Mouse (Mus musculus) midbrain, embryonic 13.5 days (tissue): Measurements from ENCODE around the gene Tmem128. TPM values are rescaled to one million over a fixed set of nuclear protein-coding genes. Genes with fewer than 3 reads are reported as not detected.

Source experiments
- ATAC-seq: fragments of 200-750 bp; cut with Nextera tagmentation; 2 replicates; pipeline ENCODE4 v1.8.0; 2017; ENCODE audit warnings: mild to moderate bottlenecking, moderate TSS enrichment, moderate library complexity
- H3K27ac ChIP-seq: fragments of 300-500 bp; sonication (generic); 2 replicates; pipeline ENCODE4 v1.5.1; 2015; ENCODE audit warnings: inconsistent platforms, mild to moderate bottlenecking, moderate library complexity
- H3K27me3 ChIP-seq: fragments of 300-500 bp; sonication (generic); 2 replicates; pipeline ENCODE4 v1.6.1; 2015; ENCODE audit warnings: mild to moderate bottlenecking, inconsistent platforms
- H3K36me3 ChIP-seq: fragments of 300-500 bp; sonication (generic); 2 replicates; pipeline ENCODE4 v1.6.1; 2015; ENCODE audit warnings: mild to moderate bottlenecking, inconsistent platforms
- H3K4me1 ChIP-seq: fragments of 300-500 bp; sonication (generic); replicated peaks from 2 replicates; pipeline ENCODE4 v1.6.1; 2015; ENCODE audit warnings: inconsistent platforms
- H3K4me2 ChIP-seq: fragments of 300-500 bp; sonication (generic); replicated peaks from 2 replicates; pipeline ENCODE4 v1.6.1; 2015; ENCODE audit warnings: moderate library complexity, mild to moderate bottlenecking, inconsistent platforms
- H3K4me3 ChIP-seq: fragments of 300-500 bp; sonication (generic); replicated peaks from 2 replicates; pipeline ENCODE4 v1.5.1; 2015; ENCODE audit warnings: mild to moderate bottlenecking, inconsistent platforms
- H3K9ac ChIP-seq: fragments of 300-500 bp; sonication (generic); replicated peaks from 2 replicates; pipeline ENCODE4 v1.6.1; 2015; ENCODE audit warnings: mild to moderate bottlenecking, inconsistent platforms
- H3K9me3 ChIP-seq: fragments of 300-500 bp; sonication (generic); 2 replicates; pipeline ENCODE4 v1.6.1; 2016; ENCODE audit warnings: mild to moderate bottlenecking, inconsistent platforms
- WGBS: fragments of 180-500 bp; shearing (Covaris S2); methylation state at CpG from one replicate; pipeline ENCODE4 v1.1.7; 2015; 5-methylcytosine and 5-hydroxymethylcytosine counted together
- polyA plus RNA-seq: library from polyadenylated mRNA; unstranded; fragments of >200 nt; fragmentation: Nextera tagmentation; extraction: Ambion mirVana; gene quantifications from 2 replicates; pipeline ENCODE4 v1.2.1, GENCODE M21; 2015

Tmem128 gene
- polyA plus RNA-seq, 1 experiment from 2014 or later = 105 TPM

- Histone ChIP-seq H3K9ac (no peak overlapping the region), H3K4me1 (peaks cover 11% of the 10 kb centered on the region), H3K36me3 (no peaks in the 10 kb centered on the region), H3K27ac (no peak overlapping the region), H3K4me3 (no peak overlapping the region), H3K9me3 (no peaks in the 10 kb centered on the region), H3K4me2 (no peak overlapping the region), H3K27me3 (peaks cover 6% of the 10 kb centered on the region; the same call in 1 of the 2 replicates)
- WGBS = 86% methylated on average over 1 of the region's 1 CpGs
- ATAC-seq = no peak
Observed at GRCm38 (mm10) chr5:38256551-38256950, 3.4 kb upstream of the Tmem128 start.

DNA sequence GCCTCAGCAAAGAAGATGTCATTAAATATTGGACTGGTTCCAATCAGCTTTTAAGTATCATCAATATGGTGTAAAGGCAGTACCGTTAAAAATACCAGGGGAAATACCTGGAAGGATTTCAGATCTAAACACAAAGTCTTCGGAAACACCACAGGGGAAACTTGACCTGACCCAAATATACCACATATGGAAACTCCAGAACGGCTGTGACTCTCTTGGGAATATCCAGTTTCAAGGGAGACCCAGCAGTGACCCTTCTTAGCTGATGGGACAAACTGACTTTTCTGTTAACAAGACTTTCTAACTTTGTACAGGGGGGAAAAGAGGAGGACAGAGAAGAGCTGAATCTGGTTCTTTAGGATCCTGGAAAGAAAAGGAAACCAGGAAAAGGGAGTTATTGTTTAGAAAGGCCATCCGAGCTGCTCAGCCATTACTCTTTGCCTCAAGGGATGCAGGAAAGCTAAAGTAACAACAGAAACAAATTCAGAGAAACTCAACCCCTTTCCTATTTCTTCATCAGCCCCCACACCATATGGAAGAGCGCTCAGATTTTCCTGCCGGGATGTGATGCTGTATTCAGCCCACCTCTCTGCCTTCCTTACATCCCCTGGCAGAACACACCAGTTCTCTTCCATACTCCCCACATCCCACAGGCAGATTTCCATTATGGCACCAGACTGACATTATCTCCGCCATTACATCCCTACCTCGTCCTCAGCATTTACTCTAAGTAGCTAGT, 1.8 kb upstream of the Tmem128 start:
- 90% methylated on average over 8 of the region's 8 CpGs for WGBS
- H3K4me3 ChIP-seq = no peak overlapping the region
- no peak overlapping the region for H3K27ac ChIP-seq
- ATAC-seq = no peak
- no peak overlapping the region for H3K9ac ChIP-seq
- peaks cover 10% of the 10 kb centered on the region for H3K36me3 ChIP-seq
- H3K4me1 ChIP-seq = peaks cover 11% of the 10 kb centered on the region
- H3K9me3 ChIP-seq = no peaks in the 10 kb centered on the region
- peaks cover 6% of the 10 kb centered on the region; the same call in 1 of the 2 replicates for H3K27me3 ChIP-seq
- H3K4me2 ChIP-seq = no peak overlapping the region

DNA sequence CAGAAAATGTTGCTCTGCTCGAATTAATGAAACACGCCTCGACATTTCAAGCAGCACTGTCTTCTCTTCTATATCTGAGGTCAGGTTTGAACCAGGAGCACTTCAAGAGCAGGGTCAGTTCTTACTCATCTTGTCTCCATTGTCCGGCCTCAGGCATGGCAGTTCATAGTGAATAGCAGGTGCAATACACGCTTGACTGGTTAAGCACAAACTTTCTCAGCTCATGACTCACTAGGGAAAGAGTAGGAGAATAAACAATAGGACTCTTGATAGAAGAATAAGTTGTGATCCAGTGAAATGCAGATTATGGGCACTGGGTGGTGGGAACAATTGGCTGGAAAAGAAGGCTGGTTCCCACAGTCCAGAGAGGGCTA, 1.2 kb upstream of the Tmem128 start:
- no peak overlapping the region for H3K4me2 ChIP-seq
- H3K27ac ChIP-seq = no peak overlapping the region
- H3K36me3 ChIP-seq = peaks cover 15% of the 10 kb centered on the region
- WGBS = 86% methylated on average over 5 of the region's 5 CpGs
- ATAC-seq = no peak
- H3K4me3 ChIP-seq = no peak overlapping the region
- H3K27me3 ChIP-seq = peaks cover 6% of the 10 kb centered on the region; the same call in 1 of the 2 replicates
- H3K4me1 ChIP-seq = peaks cover 11% of the 10 kb centered on the region
- no peak overlapping the region for H3K9ac ChIP-seq
- H3K9me3 ChIP-seq = no peaks in the 10 kb centered on the region

- WGBS = 40% methylated on average over 9 of the region's 9 CpGs
- no peak for ATAC-seq
- peaks cover 6% of the 10 kb centered on the region; the same call in 1 of the 2 replicates for H3K27me3 ChIP-seq
- peak overlapping the region; percentile 86 for H3K4me2 ChIP-seq
- peak overlapping the region; percentile 88 for H3K4me3 ChIP-seq
- peak overlapping the region; percentile 86 for H3K27ac ChIP-seq
- no peaks in the 10 kb centered on the region for H3K9me3 ChIP-seq
- peaks cover 23% of the 10 kb centered on the region for H3K36me3 ChIP-seq
- peaks cover 11% of the 10 kb centered on the region for H3K4me1 ChIP-seq
- H3K9ac ChIP-seq = peak overlapping the region; percentile 79
Observed at GRCm38 (mm10) chr5:38259455-38260106, 404 bp upstream of the Tmem128 start.

GRCm38 (mm10) chr5:38270942-38271341, 11.0 kb downstream of the Tmem128 start:
- no peak overlapping the region for H3K27ac ChIP-seq
- no peak overlapping the region for H3K9ac ChIP-seq
- H3K4me3 ChIP-seq = no peak overlapping the region
- H3K27me3 ChIP-seq = peaks cover 27% of the 10 kb centered on the region
- ATAC-seq = no peak
- no peaks in the 10 kb centered on the region for H3K9me3 ChIP-seq
- H3K4me1 ChIP-seq = peaks cover 3% of the 10 kb centered on the region
- 94% methylated on average over 3 of the region's 3 CpGs for WGBS
- peaks cover 49% of the 10 kb centered on the region for H3K36me3 ChIP-seq
- H3K4me2 ChIP-seq = no peak overlapping the region

DNA sequence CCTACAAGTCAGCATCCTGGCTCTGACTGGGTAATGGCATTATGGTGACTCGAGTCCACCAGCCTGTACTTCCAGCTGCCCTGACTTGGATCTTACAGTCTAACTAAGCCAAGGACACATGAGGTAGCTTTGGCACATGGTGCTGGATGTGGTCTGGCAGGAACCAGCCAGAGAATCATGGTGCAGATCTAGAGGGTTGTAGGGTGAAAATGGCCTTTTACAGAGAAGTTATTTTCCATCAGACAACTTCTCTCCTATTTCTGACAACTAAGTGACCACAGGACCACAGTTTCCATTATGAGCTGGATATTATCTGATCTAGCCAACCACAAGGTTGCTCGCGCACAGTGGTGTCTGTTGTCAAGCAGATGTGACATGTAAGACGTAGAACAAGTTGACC, 13.8 kb downstream of the Tmem128 start:
- Histone ChIP-seq H3K9me3 (no peaks in the 10 kb centered on the region), H3K36me3 (peaks cover 25% of the 10 kb centered on the region), H3K27ac (no peak overlapping the region), H3K4me3 (no peak overlapping the region), H3K4me1 (peaks cover 22% of the 10 kb centered on the region), H3K9ac (no peak overlapping the region), H3K4me2 (no peak overlapping the region), H3K27me3 (peaks cover 55% of the 10 kb centered on the region)
- no peak for ATAC-seq
- WGBS = 93% methylated on average over 4 of the region's 4 CpGs

- peaks cover 9% of the 10 kb centered on the region for H3K36me3 ChIP-seq
- H3K4me3 ChIP-seq = peak within 1 kb of the TSS; percentile 34
- peaks cover 72% of the 10 kb centered on the region for H3K27me3 ChIP-seq
- H3K4me2 ChIP-seq = peak within 1 kb of the TSS; percentile 50
- WGBS = 5% methylated on average over 4 of the region's 4 CpGs
- H3K27ac ChIP-seq = no peak within 1 kb of the TSS
- ATAC-seq = no peak
- H3K9me3 ChIP-seq = no peaks in the 10 kb centered on the region
- H3K9ac ChIP-seq = peak within 1 kb of the TSS; percentile 24; the same call in 1 of the 2 replicates
- H3K4me1 ChIP-seq = peaks cover 22% of the 10 kb centered on the region
Observed at GRCm38 (mm10) chr5:38275771-38276170, 15.8 kb downstream of the Tmem128 start, which contains the start of gene Otop1. Gene Otop1 (plus strand): TSS chr5:38275972.

DNA sequence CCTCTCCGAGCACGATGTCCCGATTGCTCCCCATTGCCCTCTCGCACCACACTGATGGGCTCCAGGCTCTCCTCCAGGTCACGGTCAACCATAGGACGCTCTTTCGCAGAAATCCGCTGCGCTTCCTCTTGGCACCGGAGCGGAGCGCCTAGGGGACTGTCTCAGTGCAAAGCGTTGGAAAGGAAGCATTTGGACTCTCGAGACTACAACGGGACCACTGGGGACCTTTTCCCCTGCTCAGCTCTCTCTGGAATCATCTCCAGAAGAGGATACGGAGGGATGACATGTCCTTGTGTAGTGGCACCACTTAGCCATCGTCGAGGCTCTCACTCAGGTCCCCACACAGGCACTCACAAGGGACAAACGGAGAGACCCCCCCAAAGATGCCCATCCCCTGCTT, 16.5 kb downstream of the Tmem128 start:
- WGBS = under 1% methylated on average over 19 of the region's 19 CpGs
- peak overlapping the region; percentile 17 for H3K4me3 ChIP-seq
- H3K9ac ChIP-seq = peak overlapping the region; percentile 24; the same call in 1 of the 2 replicates
- peaks cover 3% of the 10 kb centered on the region for H3K36me3 ChIP-seq
- no peaks in the 10 kb centered on the region for H3K9me3 ChIP-seq
- peak overlapping the region; percentile 50 for H3K4me2 ChIP-seq
- H3K27me3 ChIP-seq = peaks cover 73% of the 10 kb centered on the region
- ATAC-seq = 0 out of 2 replicates have a peak, but pooled peaks have one; percentile 9
- no peak overlapping the region for H3K27ac ChIP-seq
- peaks cover 22% of the 10 kb centered on the region for H3K4me1 ChIP-seq

DNA sequence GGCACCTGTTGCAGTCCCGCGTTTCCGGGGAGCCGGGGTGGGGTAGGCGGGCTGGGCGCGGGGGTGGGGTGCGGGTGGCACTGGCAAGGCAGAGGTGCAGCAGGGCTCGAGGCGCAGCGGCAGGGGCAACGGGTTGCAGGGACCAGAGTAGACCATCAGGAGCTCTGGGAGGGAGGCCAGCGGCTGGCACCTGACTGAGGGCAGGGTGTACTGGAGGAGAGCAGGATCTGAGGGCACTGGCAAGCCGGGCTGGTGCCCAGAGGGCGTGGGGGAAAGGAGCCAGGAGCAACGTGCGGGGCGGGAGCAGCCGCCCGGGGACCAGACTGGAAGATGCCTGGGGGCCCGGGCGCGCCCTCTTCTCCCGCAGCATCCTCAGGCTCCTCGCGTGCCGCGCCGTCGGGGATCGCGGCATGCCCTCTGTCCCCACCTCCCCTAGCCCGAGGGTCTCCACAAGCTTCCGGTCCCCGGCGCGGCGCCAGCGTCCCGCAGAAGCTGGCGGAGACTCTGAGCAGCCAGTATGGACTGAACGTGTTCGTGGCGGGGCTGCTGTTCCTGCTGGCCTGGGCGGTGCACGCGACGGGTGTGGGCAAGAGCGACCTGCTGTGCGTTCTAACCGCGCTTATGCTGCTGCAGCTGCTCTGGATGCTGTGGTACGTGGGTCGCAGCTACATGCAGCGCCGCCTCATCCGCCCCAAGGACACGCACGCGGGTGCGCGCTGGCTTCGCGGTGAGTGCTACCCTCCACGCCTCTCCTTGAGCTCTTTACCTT, 17.3 kb downstream of the Tmem128 start:
- ATAC-seq = peak; percentile 57
- H3K27ac ChIP-seq = no peak overlapping the region
- H3K4me3 ChIP-seq = peak overlapping the region; percentile 34
- 1% methylated on average over 63 of the region's 65 CpGs for WGBS
- peak overlapping the region; percentile 15; the same call in 1 of the 2 replicates for H3K9ac ChIP-seq
- H3K9me3 ChIP-seq = no peaks in the 10 kb centered on the region
- H3K36me3 ChIP-seq = no peaks in the 10 kb centered on the region
- peaks cover 73% of the 10 kb centered on the region for H3K27me3 ChIP-seq
- H3K4me2 ChIP-seq = peak overlapping the region; percentile 50
- peaks cover 22% of the 10 kb centered on the region for H3K4me1 ChIP-seq

- H3K4me1 ChIP-seq = peaks cover 22% of the 10 kb centered on the region
- no peaks in the 10 kb centered on the region for H3K36me3 ChIP-seq
- H3K4me3 ChIP-seq = peak overlapping the region; percentile 34
- peaks cover 73% of the 10 kb centered on the region for H3K27me3 ChIP-seq
- WGBS = 20% methylated on average over 12 of the region's 12 CpGs
- no peak overlapping the region for H3K9ac ChIP-seq
- peak overlapping the region; percentile 50 for H3K4me2 ChIP-seq
- no peak overlapping the region for H3K27ac ChIP-seq
- H3K9me3 ChIP-seq = no peaks in the 10 kb centered on the region
- ATAC-seq = 0 out of 2 replicates have a peak, but pooled peaks have one; percentile 21
Observed at GRCm38 (mm10) chr5:38277936-38278600, 18.1 kb downstream of the Tmem128 start.

DNA sequence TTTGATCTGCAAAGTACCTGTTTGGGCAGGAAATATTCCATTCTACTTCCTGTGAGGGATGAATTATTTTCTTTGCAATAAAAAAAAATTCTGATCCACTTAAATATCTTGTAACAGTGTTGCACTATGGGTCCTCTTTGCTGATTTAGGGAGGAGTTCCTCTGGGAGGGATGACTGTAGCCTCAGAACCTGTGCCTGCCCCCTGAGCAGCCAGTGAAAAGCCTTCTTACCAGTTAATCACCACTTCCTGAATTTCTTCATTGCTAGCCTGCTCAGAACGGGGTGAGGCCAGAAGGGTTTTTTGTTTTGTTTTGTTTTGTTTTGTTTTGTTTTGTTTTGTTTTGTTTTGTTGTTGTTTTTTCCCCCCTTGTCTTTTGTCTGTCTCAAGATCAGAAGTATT, 20.1 kb downstream of the Tmem128 start:
- no peak overlapping the region for H3K4me3 ChIP-seq
- no peak for ATAC-seq

More for the DNA sequence above, 20.1 kb downstream of the Tmem128 start:
- Histone ChIP-seq H3K4me2 (no peak overlapping the region), H3K27ac (no peak overlapping the region), H3K27me3 (peaks cover 54% of the 10 kb centered on the region), H3K36me3 (no peaks in the 10 kb centered on the region), H3K4me1 (peaks cover 22% of the 10 kb centered on the region), H3K9ac (no peak overlapping the region), H3K9me3 (no peaks in the 10 kb centered on the region)
- WGBS = 28% methylated on average over 1 of the region's 1 CpGs
